Mouse (Mus musculus) embryonic stem cell, embryonic (primary cell): ENCODE measurements around the gene Gcnt4.

ENCODE experiments used
- CTCF ChIA-PET, 4 experiments: fragments of 300-600 bp in 2 of 4; fragments of 350-600 bp in 2 of 4; sonication (Branson Sonifier 250); formaldehyde crosslinking; loops; one replicate each; lab custom pipeline; 2022; ENCODE audit warnings: inconsistent platforms in 2 of 4; lab: Charles Lee
- POLR2A ChIA-PET, 4 experiments: fragments of 300-600 bp in 2 of 4; fragments of 350-600 bp in 2 of 4; sonication (Branson Sonifier 250); formaldehyde crosslinking; loops; one replicate each; lab custom pipeline; 2022; ENCODE audit warnings: antibody characterized with exemption in 4 of 4, inconsistent platforms in 1 of 4; lab: Charles Lee

The Gcnt4 gene

DNA sequence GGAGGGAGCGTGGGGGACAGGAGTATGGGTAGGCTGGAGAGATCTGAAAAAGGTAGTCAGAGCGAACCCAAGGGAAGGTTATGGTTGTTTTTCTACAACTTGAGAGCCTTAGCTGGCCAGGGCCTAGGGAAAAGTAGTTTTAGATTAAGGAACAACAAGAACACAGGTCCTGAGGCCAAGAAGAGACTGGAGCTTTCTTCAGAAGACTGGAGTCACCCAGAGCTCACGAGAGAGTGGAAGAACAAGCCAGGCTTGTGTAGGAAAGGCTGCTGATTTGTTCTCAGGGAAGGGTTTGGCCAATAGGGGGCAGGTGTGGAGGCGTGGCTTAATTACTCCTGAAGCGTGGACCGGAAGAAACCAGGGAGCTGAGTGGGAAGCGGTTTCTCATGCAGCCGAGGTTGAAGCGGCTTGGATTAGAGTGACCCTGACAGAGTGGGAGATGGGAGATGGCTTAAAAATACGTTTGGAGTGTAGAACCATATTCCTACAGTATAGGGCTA, 12.6 kb downstream of the Gcnt4 start:
- POLR2A ChIA-PET = interaction anchor here in 2 of 4 experiments (0.6 to 8.1 kb wide), 4 partner anchors 11 to 163 kb away, joined by 3 to 69 read pairs (median 4); partner anchors contain the start of gene Gcnt4 (in 1 of the 2)
- CTCF ChIA-PET = interaction anchor here in 2 of 4 experiments (0.7 to 1.1 kb wide), 5 partner anchors 11 to 129 kb away, joined by 3 to 4 read pairs (median 3); partner anchors contain the start of gene Gcnt4 (in 1 of the 2)

DNA sequence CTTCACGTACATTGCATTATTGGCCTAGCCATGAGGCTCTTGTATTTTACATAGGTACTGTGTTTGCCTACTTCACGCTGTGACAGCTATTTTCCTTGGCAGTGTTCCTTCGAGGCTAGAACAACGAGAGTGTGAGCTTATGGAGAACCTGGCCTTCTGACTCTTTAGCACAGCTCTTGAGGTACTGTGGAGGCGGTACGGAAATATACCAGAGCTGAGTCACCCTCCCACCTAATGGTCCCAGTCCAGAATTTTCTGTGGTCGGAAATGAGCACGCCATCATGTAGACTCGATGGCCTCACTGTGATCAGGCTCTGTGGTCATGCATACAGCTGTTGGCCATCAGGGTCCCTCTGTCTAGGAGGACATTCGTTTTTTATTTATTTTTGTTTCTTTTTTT, 15.2 kb downstream of the Gcnt4 start:
- ChIA-PET CTCF (no interaction called here), POLR2A (interaction anchor here in 2 of 4 experiments (0.7 to 8.1 kb wide), 5 partner anchors 13 to 470 kb away, joined by 3 to 69 read pairs (median 4); partner anchors contain the start of gene Gcnt4 (in 1 of the 2))

DNA sequence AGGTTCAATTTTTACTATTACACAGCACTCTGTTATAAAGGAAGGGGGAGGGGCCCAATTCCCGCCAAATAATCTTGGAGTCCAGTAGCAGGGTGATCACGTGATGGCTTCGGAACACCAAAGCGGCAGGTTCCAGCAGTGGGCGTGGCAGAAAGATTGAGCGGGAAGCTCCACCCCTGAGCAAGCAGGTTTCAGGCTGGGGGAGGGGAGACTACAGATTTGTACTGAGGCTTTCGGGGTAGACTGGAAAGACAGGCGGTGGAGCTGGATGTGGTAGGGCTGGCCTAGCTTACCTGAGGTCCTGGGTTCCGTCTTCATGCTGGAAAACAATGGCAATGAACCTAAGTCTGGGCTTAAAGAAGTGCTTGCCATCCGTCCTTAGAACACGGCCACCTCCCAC, 17.0 kb downstream of the Gcnt4 start:
- CTCF ChIA-PET = interaction anchor here in 1 of 4 experiments (1.0 kb wide), 1 partner anchor 16 kb away, joined by 3 read pairs; no protein-coding TSS in a partner anchor
- POLR2A ChIA-PET = interaction anchor here in 3 of 4 experiments (0.7 to 8.1 kb wide), 7 partner anchors 11 to 127 kb away, joined by 3 to 69 read pairs (median 3); partner anchors contain the start of gene Gcnt4 (in 2 of the 3)

DNA sequence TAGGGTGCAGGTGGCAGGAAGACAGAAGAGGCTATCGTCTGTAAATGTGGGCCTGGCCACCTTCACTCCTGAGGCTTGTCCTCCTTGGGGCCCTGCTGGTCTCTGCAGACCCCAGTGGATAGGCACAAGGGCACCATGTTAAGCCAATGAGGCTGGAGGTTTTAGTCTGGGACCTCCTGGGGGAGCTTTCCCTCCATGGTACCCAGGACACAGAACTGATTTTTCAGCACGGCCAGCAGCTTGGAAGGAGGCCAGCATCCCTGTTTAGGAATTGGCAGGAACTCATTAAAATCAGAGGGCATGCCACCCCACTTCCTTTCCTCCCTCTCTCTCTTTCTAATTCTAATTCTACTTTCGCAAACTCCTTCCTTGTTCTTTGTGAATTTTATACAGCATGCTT, 19.1 kb downstream of the Gcnt4 start:
- ChIA-PET POLR2A (interaction anchor here in 3 of 4 experiments (0.7 to 8.1 kb wide), 5 partner anchors 18 to 814 kb away, joined by 3 to 69 read pairs (median 3); partner anchors contain the start of gene Gcnt4 (in 2 of the 3)), CTCF (no interaction called here)

DNA sequence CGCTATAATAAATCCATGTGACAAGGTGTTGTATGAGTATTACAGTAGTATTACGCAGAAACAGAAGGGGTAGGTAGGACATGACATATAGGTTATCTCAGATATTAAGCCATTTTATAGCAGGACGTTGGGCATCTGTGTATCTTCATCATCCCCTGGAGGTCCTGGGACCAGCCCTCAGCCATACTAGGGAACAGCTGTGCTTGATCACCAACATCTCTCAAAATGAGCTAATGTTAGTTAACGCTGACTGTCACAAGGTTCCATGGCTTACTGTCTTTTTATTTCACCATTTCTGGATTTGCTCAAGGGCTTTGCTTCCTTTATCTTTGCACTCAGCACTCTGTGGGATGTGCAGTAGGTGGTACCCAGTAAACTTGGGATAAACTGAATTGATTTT, 21.3 kb downstream of the Gcnt4 start:
- ChIA-PET POLR2A (interaction anchor here in 1 of 4 experiments (2.1 kb wide), 1 partner anchor 20 kb away, joined by 10 read pairs; the partner anchor contains the start of gene Gcnt4), CTCF (no interaction called here)

DNA sequence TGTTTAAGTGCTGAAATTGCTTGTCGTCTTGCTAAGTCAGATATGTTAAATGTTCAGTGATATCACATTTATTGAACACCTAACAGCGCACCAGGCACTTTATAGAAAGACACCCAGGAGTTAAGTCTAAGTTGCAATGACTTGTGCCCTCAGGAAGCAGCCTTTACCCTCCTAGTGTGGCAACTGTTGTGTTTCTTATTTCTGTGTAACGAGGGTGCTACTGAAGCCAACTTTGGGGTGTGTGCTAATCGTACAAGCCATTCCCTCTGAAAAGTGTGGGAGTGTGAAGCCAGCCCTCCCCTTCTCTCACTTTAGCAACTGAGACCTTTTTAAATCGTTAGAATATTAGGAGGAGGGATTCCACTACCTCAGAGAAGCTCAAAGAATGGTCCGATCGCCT, 23.2 kb downstream of the Gcnt4 start:
- ChIA-PET CTCF (no interaction called here), POLR2A (interaction anchor here in 1 of 4 experiments (1.5 kb wide), 1 partner anchor 22 kb away, joined by 5 read pairs; the partner anchor contains the start of gene Gcnt4)

DNA sequence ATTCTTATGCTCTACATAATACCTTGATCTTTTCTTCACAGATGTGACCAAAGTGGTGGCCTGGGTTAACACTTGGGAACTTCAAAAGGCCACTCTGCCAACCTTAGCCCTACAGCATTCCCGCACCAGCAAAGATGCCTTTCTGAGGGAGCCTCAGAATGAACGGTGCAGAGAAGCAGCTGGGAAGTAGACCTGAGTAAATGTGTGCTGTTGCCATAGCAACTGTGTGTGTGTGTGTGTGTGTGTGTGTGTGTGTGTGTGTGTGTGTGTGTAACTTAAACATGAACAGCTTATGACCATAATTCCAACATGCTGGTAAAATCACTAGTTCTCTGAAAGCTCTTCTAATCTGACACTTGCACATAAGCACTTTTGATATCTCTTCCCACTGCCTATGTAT, 27.4 kb downstream of the Gcnt4 start:
- POLR2A ChIA-PET = no interaction called here
- CTCF ChIA-PET = no interaction called here

DNA sequence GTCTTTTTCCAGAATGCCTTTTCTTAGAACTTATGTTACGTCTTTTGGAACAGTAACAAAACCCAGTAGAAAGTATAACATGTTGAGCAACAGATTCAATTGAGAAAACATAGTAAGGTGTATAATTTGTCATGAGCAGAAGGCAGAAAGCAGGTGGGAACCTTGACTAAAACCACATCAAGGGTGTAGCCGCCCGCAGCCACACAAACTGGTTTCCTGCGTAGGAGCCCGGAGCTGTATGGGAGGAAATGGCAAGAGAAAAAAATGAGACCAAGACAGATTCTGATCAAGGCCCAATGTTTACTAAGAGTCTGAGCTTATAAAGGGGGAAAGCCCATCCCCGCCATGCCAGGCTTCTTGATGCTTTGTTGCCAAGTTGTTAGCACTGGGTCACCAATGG, 32.0 kb downstream of the Gcnt4 start:
- ChIA-PET CTCF (no interaction called here), POLR2A (interaction anchor here in 1 of 4 experiments (0.7 kb wide), 1 partner anchor 14 kb away, joined by 3 read pairs; no protein-coding TSS in a partner anchor)

DNA sequence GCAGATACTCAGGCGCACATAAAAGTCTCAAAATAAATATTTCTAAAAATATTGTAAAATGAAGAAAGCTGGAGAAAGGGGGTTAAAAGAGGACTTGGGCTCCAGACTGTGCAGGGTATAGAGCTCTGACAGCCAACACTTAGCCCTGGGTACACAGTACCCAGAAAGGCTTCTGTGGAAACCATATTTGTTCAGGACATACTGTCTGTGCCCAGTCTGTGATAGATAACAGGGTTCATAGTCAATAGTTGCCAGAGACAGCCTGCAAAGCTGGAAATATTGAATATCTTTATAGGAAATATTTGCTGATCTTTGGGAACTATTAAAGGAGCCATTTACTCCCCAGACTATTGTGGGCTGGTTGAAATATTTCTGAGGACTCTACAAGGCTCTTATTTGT, 35.5 kb downstream of the Gcnt4 start:
- CTCF ChIA-PET = interaction anchor here in 1 of 4 experiments (0.5 kb wide), 1 partner anchor 73 kb away, joined by 4 read pairs; no protein-coding TSS in a partner anchor
- POLR2A ChIA-PET = interaction anchor here in 1 of 4 experiments (0.6 kb wide), 1 partner anchor 13 kb away, joined by 3 read pairs; no protein-coding TSS in a partner anchor

DNA sequence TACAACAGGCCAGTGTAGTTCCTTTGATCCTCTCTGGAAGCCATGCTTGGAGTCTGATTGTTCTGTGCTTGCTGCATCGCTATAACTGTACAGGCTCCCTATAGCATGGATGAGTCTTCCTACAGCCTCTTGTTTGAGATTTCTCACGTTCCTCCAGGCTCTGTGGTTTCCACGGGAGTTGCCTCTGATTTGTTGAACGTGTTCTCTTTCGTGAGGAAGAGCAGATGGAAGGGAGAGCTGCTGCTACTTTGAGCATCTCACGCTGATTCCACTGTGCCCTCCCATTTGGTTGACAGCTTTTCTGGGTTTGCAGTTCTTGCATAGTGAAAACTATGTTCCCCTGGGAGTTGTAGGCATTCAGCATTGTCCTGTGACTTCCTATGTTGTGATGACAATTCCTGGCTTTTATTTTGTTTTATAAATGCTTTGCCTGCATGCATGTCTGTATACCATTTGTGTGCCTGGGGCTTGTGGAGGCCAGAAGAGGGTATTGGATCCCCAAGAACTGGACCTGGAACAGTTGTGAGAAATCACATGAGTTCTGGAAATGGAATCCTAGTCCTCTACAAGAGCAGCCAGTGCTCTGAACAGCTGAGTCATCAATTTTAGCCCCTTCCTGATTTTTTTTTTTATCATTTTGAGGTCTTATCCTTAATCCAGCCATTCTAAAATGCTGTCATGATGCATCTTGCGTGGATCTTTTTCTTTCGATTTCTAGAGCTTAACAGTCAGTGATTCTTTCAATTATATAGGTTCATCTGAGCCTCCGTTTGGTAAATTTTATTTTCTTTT, 37.1 kb downstream of the Gcnt4 start:
- ChIA-PET CTCF (no interaction called here), POLR2A (no interaction called here)

DNA sequence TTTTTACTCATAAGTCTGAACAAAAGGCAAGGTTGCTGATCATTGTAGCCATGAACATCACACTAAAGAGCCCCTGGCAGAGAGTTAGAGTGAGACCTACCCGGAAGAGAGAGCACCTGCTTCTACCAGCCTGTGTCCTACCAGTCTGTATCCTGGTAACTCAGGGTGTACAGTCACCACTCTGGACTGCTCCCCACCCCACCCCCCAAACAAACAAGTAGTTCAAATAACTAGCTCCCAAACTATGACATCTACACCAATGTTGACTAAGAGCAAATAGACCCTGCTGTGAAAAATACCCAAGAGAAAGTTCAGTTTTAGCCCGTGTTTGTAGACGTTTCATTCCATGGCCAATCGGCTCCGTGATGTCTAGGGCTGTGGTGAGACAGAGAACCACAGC, 38.3 kb downstream of the Gcnt4 start:
- CTCF ChIA-PET = no interaction called here
- POLR2A ChIA-PET = interaction anchor here in 1 of 4 experiments (1.0 to 1.1 kb wide), 2 partner anchors 20 to 44 kb away, joined by 3 read pairs; no protein-coding TSS in a partner anchor

DNA sequence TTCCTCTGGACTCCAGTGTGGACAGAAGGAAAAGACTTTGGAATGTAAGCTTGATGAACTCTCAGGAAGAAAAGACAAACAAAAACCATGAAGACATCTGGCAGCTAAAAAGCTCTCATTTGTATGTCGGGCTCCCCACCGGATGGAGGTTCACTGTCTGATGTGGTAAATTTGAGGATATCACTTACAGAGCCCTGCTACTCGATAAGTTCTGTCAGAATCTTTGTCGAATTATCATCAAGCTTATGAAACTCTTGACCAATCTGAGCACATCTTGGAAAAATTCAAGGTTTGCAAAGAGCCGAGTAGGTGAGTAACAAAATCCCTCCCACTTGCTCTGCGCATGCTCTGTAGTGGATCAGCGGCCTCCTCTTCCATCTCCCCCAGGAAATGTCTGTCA, 40.5 kb downstream of the Gcnt4 start:
- ChIA-PET POLR2A (no interaction called here), CTCF (no interaction called here)

DNA sequence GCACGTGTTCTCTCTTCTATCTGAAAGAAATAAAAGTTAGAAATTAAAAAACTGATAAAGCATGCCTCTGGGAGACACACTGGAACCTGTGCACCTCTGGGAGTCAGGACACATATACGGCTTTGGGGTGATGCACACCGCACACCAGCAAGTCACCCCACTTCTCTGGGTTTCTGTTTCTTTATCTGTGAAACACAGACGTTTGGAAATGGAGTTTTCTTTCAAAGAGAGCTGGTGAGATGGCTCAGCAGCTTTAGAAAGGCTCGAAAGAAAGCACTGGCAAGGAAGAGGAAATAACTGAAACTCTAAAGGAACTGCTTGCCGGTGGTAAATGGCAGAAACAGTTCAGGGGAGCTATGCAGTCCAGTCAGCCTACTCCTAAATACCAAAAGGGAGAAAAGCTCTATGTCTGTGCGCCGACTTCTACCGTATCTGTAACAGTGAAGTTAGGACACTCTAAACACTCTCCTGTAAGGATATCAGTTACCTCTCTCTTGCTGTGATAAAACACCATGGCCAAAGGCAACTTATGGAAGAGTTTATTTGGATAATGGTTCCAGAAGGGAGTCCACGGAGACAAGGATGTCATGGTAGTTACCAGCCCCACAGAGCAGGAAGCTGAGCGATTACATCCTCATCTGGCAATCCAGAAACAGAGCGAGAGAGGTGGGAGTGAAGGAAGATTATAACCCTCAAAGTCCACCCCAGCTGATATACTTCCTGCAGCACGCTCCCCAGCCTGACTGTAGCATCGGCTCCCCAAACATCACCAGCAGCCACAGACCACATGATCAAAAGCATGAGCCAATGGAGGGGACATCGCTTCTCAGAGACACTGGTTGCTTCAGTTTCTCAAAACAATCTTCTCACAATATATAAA, 42.0 kb downstream of the Gcnt4 start:
- ChIA-PET POLR2A (interaction anchor here in 1 of 4 experiments (0.6 kb wide), 1 partner anchor 10 kb away, joined by 3 read pairs; no protein-coding TSS in a partner anchor), CTCF (no interaction called here)

DNA sequence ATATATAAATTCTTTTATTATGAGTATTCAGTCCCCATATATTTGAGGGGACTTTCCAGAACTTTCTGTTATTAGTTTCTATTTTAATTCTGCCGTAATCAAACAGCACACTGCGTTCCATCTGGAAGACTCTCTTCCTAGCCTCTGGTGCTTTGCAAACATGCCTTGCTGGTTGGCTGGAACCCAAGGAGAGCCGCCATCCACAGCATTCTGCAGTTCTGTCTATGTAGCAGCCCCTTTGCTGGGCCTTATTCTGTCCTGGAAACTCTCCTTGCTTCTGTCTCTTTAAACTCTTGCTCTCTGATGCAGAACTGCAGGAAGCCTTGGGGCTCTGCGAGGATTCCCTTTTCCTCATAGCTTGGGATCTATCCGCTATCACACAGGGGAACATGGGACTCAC, 42.6 kb downstream of the Gcnt4 start:
- ChIA-PET CTCF (interaction anchor here in 1 of 4 experiments (0.6 kb wide), 1 partner anchor 85 kb away, joined by 3 read pairs; no protein-coding TSS in a partner anchor), POLR2A (no interaction called here)

DNA sequence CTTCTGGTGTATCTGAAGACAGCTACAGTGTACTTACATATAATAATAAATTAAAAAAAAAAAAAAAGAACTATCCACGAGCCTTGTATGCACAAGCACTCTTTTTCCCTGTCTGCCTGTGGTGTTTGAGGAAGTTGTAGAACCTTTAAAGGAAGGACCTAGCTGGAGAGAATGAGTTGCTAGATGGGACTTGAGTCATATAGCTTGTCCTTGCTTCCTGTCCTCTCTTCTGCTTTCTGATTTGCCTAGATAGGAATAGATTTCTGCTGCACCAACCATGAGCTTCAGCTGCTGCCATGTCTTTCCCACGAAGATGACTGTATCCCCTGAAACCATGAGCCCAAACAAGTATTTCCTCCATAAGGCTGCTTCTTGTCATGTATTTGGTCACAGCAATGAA, 43.3 kb downstream of the Gcnt4 start:
- CTCF ChIA-PET = interaction anchor here in 1 of 4 experiments (0.6 kb wide), 1 partner anchor 85 kb away, joined by 3 read pairs; no protein-coding TSS in a partner anchor
- POLR2A ChIA-PET = interaction anchor here in 1 of 4 experiments (0.7 kb wide), 1 partner anchor 319 kb away, joined by 3 read pairs; no protein-coding TSS in a partner anchor

DNA sequence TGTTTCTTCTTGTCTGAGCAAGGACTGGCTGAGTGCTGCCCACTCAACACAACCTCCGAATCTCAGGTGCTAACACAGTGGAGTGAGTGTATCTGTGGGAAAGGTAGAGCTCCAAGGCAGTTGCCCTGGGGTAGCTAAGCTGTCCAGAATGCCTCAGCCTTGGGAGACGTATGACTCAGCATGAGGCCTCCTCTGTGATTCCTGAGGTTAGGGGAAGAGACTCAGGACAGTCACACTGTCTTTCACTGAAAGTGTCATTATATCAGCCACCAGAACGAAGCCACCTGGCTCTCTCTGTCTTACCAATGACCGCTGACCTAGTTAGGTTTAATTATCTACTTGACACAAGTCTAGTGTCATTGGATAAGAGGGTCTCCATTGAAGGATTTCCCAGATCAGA, 46.6 kb downstream of the Gcnt4 start:
- CTCF ChIA-PET = no interaction called here
- POLR2A ChIA-PET = interaction anchor here in 1 of 4 experiments (0.5 kb wide), 1 partner anchor 437 kb away, joined by 3 read pairs; no protein-coding TSS in a partner anchor

DNA sequence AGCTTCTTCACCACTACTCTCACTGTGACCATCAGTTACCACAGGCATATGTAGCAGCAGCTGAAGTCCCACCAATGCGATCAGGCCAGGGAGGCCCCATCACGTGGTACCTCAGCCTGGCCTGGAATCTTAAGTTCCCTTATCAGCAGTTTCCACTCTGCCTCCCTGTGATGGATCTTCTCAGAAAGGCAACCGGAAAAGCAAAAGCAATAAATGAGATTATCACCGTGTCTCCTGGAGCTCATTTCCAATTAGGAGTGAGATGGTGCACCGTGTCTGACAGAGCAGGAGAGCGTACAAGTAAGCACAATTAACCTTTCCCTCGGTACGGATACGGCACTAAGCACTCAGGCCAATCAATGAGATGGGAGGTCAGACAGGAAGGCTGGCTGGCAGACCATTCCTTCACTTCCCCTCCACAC, 47.4 kb downstream of the Gcnt4 start:
- ChIA-PET POLR2A (no interaction called here), CTCF (no interaction called here)

DNA sequence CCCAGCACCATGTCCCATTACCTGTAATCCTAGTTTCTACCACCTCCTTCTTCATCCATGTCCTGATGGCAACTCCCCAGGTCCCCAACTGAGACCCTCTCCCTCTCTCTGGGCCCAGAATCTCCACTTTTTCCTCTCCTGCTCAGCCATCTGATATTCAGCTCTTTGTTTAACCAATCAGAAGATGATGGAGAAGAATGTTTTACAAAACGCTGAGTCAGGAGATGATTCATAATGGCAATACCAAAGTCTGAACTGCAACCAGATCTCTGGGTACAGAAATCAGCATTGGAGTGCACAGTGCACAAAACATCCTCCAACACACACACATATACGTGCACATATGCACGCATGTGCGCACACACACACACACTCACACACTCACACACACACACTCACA, 48.8 kb downstream of the Gcnt4 start:
- ChIA-PET CTCF (no interaction called here), POLR2A (no interaction called here)
